Mouse (Mus musculus) CH12.LX (cell line): ENCODE measurements at regions not wholly inside any gene's neighbourhood (a gene's known extent, or its start where the extent isn't known, plus 50 kb on each side); places are given as distances from the start of the nearest gene placed in this dataset.

Experiments used
- DNase-seq: peaks from one replicate; pipeline ENCODE4 v3.0.0-alpha.2; 2013; ENCODE audit errors: extremely low read depth
- H3K27ac ChIP-seq: 2 replicates; pipeline ENCODE4 v1.5.1; 2012; ENCODE audit warnings: low read depth, mild to moderate bottlenecking, control low read depth, moderate library complexity; ENCODE audit not compliant: insufficient read depth
- H3K27me3 ChIP-seq: replicated peaks from 2 replicates; pipeline ENCODE3; 2012; ENCODE audit warnings: inconsistent platforms
- H3K36me3 ChIP-seq, 2 experiments: replicated peaks in 1 of 2; 2 replicates each; pipeline versions ENCODE3 to v1.6.1; 2012; ENCODE audit warnings: inconsistent platforms in 1 of 2, low read length in 1 of 2, mild to moderate bottlenecking in 1 of 2, mixed read lengths in 1 of 2, moderate library complexity in 1 of 2; ENCODE audit not compliant: control insufficient read depth in 1 of 2, insufficient read depth in 1 of 2
- H3K4me1 ChIP-seq, 2 experiments: 2 replicates each; pipeline ENCODE4 v1.6.1; 2012; ENCODE audit warnings: inconsistent platforms in 1 of 2, moderate library complexity in 1 of 2; ENCODE audit not compliant: insufficient read depth in 2 of 2, control insufficient read depth in 1 of 2
- H3K4me2 ChIP-seq: 2 replicates; pipeline ENCODE4 v1.6.1; 2012; ENCODE audit warnings: low read depth, mild to moderate bottlenecking, control low read depth; ENCODE audit not compliant: poor library complexity, insufficient read depth, severe bottlenecking
- H3K4me3 ChIP-seq, 3 experiments: fragments of 150-350 bp in 1 of 3; sonication (generic) in 1 of 3; replicated peaks in 1 of 3; 2 replicates each; pipeline versions ENCODE3 to v1.5.1; 2011 to 2012; ENCODE audit warnings: low read depth in 2 of 3, low read length in 2 of 3, mild to moderate bottlenecking in 2 of 3, moderate library complexity in 2 of 3, control low read depth in 1 of 3, improper control_type of control experiment in 1 of 3, inconsistent platforms in 1 of 3, mixed read lengths in 1 of 3; ENCODE audit not compliant: poor library complexity in 1 of 3
- H3K79me2 ChIP-seq: replicated peaks from 2 replicates; pipeline ENCODE4 v1.6.1; 2012; ENCODE audit warnings: mild to moderate bottlenecking, moderate library complexity; ENCODE audit not compliant: control insufficient read depth, poor library complexity, insufficient read depth, severe bottlenecking; ENCODE audit errors: extremely low read depth
- H3K9ac ChIP-seq: 2 replicates; pipeline ENCODE4 v1.6.1; 2012; ENCODE audit warnings: low read depth, mild to moderate bottlenecking, control low read depth, moderate library complexity; ENCODE audit not compliant: insufficient read depth
- H3K9me3 ChIP-seq: replicated peaks from 2 replicates; pipeline ENCODE3; 2012; ENCODE audit warnings: low read length, inconsistent platforms, mixed read lengths
- BHLHE40 ChIP-seq: IDR thresholded peaks from 2 replicates; pipeline ENCODE4 v1.6.1; 2011; ENCODE audit warnings: mild to moderate bottlenecking, low read depth, low read length, improper control_type of control experiment
- E2F4 ChIP-seq: IDR thresholded peaks from 2 replicates; pipeline ENCODE4 v1.6.1; 2011; ENCODE audit warnings: low read depth, low read length, improper control_type of control experiment; ENCODE audit not compliant: insufficient replicate concordance
- ELF1 ChIP-seq: IDR thresholded peaks from 2 replicates; pipeline ENCODE4 v1.6.1; 2014; ENCODE audit warnings: low read depth, mild to moderate bottlenecking, inconsistent platforms, low read length, improper control_type of control experiment
- EP300 ChIP-seq: IDR thresholded peaks from 2 replicates; pipeline ENCODE4 v1.6.1; 2011; ENCODE audit warnings: low read length, improper control_type of control experiment
- ETS1 ChIP-seq: conservative IDR thresholded peaks from 2 replicates; pipeline ENCODE4 v1.6.1; 2012; ENCODE audit warnings: low read depth, mild to moderate bottlenecking, inconsistent platforms, low read length, improper control_type of control experiment, moderate library complexity
- KAT2A ChIP-seq: IDR thresholded peaks from 2 replicates; pipeline ENCODE4 v1.6.1; 2012; ENCODE audit warnings: low read length, improper control_type of control experiment, inconsistent platforms; ENCODE audit not compliant: insufficient replicate concordance
- MAX ChIP-seq: IDR thresholded peaks from 2 replicates; pipeline ENCODE4 v1.6.1; 2011; ENCODE audit warnings: low read length, improper control_type of control experiment
- MAZ ChIP-seq: IDR thresholded peaks from 2 replicates; pipeline ENCODE4 v1.6.1; 2012; ENCODE audit warnings: low read depth, mild to moderate bottlenecking, inconsistent platforms, low read length, improper control_type of control experiment, moderate library complexity
- MYC ChIP-seq: IDR thresholded peaks from 2 replicates; pipeline ENCODE4 v1.6.1; 2011; ENCODE audit warnings: low read depth, mild to moderate bottlenecking, improper control_type of control experiment, low read length
- NRF1 ChIP-seq: IDR thresholded peaks from 2 replicates; pipeline ENCODE4 v1.6.1; 2014; ENCODE audit warnings: low read depth, mild to moderate bottlenecking, inconsistent platforms, low read length, improper control_type of control experiment, moderate library complexity
- POLR2AphosphoS2 ChIP-seq: IDR thresholded peaks from 2 replicates; pipeline ENCODE4 v1.6.1; 2011; ENCODE audit warnings: low read depth, low read length, improper control_type of control experiment
- SMC3 ChIP-seq: IDR thresholded peaks from 2 replicates; pipeline ENCODE4 v1.6.1; 2011; ENCODE audit warnings: low read depth, low read length, improper control_type of control experiment
- TBP ChIP-seq: conservative IDR thresholded peaks from 2 replicates; pipeline ENCODE4 v1.6.1; 2011; ENCODE audit warnings: low read depth, low read length, improper control_type of control experiment
- TCF12 ChIP-seq: IDR thresholded peaks from 2 replicates; pipeline ENCODE4 v1.6.1; 2014; ENCODE audit warnings: low read depth, mild to moderate bottlenecking, inconsistent platforms, low read length, improper control_type of control experiment
- USF2 ChIP-seq: conservative IDR thresholded peaks from 2 replicates; pipeline ENCODE4 v1.6.1; 2011; ENCODE audit warnings: low read depth, low read length, improper control_type of control experiment
- ZC3H11A ChIP-seq: IDR thresholded peaks from 2 replicates; pipeline ENCODE4 v1.6.1; 2012; ENCODE audit warnings: low read depth, mild to moderate bottlenecking, inconsistent platforms, low read length, improper control_type of control experiment
- ZKSCAN1 ChIP-seq: IDR thresholded peaks from 2 replicates; pipeline ENCODE4 v1.6.1; 2012; ENCODE audit warnings: low read depth, inconsistent platforms, low read length, improper control_type of control experiment, borderline replicate concordance
- ZMIZ1 ChIP-seq: IDR thresholded peaks from 2 replicates; pipeline ENCODE4 v1.6.1; 2012; ENCODE audit warnings: low read depth, mild to moderate bottlenecking, inconsistent platforms, low read length, improper control_type of control experiment
- ZNF384 ChIP-seq: IDR thresholded peaks from 2 replicates; pipeline ENCODE4 v1.6.1; 2012; ENCODE audit warnings: low read depth, low read length, improper control_type of control experiment, inconsistent platforms
- dilution Hi-C: fragments of 300-500 bp; cut with MboI; formaldehyde crosslinking; loops from 2 replicates; pipeline ENCODE4 v1.14.3; 2020; ENCODE audit warnings: low sequenced_read_pairs; ENCODE audit not compliant: extremely low pct_unique_long_range_greater_than_20kb, extremely low pct_ligation_motif_present
- in situ Hi-C: fragments of 300-500 bp; cut with MboI; formaldehyde crosslinking; loops from 3 replicates; pipeline ENCODE4 v1.14.3; 2019; ENCODE audit warnings: low sequenced_read_pairs, low pct_ligation_motif_present, low pct_unique_long_range_greater_than_20kb, mixed read lengths

DNA sequence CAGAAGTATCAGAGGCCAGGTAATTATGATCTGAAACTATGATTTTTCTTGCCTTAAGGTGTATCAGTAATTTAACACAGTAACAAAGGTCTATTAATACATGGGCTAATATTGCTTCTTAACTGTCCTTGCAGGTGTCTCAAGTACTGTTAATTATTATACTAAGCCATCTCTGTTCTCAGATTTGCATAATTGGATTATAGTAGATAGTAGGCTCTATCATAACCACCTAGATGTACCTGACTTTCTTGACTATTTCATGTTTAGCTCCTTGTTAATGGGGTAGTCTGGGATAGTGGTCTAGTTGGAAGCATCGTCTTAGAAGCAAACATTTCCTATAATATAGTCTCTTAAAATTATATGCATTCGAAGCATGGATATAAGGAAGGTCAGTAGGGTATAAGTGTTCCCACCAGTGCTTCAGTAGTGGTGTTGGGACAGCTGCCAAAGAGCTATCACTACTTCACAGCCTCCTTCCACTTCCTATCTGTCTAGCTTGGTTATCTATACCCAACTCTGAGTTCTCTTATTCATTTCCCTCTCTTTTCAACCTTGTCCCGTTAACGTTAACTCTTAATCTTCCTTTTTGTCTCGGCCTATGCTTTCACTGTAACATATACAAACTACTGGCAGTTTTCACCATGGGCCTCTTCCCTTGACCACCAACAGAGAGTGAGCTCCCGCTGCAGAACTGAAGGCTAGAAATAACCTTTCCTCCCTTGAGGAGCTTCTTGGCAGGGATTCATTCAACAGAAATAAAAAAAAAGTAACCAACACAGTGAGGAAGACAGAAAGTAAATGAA, 630.9 kb upstream of the Lcorl start:
- no peak for DNase-seq
- Histone ChIP-seq H3K4me1 (no peaks in the 10 kb centered on the region), H3K9ac (no peak overlapping the region), H3K27me3 (no peaks in the 10 kb centered on the region), H3K4me2 (no peak overlapping the region), H3K27ac (no peak overlapping the region), H3K79me2 (no peaks in the 10 kb centered on the region), H3K4me3 (no peak overlapping the region), H3K9me3 (peaks cover 7% of the 10 kb centered on the region), H3K36me3 (no peaks in the 10 kb centered on the region)
- dilution Hi-C loops = no loop called here
- TF ChIP-seq MYC (no peak), EP300 (no peak), MAX (no peak), ZNF384 (no peak), NRF1 (no peak), E2F4 (no peak), ZKSCAN1 (no peak), ZC3H11A (no peak), ELF1 (no peak), ZMIZ1 (no peak), TCF12 (no peak), POLR2AphosphoS2 (no peak)
- in situ Hi-C loops = no loop called here

DNA sequence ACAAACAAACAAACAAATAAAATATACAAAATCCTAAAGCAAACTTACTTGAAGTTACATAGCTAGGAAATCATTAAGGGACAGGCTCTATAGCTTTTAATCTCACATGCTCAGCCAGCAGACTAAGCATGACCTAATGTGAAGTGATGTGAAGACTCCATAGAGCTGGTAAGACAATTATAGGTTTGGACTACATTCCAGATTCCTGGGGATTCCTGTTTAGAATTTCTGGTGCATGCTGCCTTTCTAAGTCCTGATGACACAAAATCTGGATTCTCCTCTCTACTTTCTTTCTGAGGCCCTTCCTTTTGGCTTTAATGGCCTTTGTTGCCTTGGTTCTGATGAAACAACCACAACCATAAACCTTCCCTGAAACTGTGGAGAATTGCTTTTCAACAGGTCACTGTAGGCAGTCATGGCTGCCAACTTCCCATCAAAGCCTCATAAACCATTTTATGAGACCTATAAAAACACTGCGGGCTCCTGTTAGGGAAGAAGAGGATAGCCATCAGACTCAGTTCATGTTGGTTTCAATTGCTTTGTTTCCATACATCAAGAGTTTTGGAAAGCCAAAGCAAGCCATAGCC, 629.4 kb upstream of the Lcorl start:
- Histone ChIP-seq H3K27ac (no peak overlapping the region), H3K9ac (no peak overlapping the region), H3K27me3 (no peaks in the 10 kb centered on the region), H3K4me2 (no peak overlapping the region), H3K79me2 (no peaks in the 10 kb centered on the region), H3K36me3 (no peaks in the 10 kb centered on the region), H3K4me3 (no peak overlapping the region), H3K4me1 (no peaks in the 10 kb centered on the region), H3K9me3 (peaks cover 11% of the 10 kb centered on the region)
- dilution Hi-C loops = no loop called here
- DNase-seq = no peak
- TF ChIP-seq USF2 (no peak), MAZ (no peak), BHLHE40 (no peak), SMC3 (no peak), POLR2AphosphoS2 (no peak), ZNF384 (no peak), ETS1 (no peak), ZKSCAN1 (no peak), KAT2A (no peak), ZMIZ1 (no peak), ELF1 (no peak), ZC3H11A (no peak), TBP (no peak)
- in situ Hi-C loops = no loop called here
